Mouse (Mus musculus) testis, adult 2 months (tissue): Measurements from ENCODE around the gene Ppil2.

ENCODE experiments used
- CTCF ChIP-seq: fragments of 200-500 bp; IDR thresholded peaks from 2 replicates; pipeline ENCODE4 v1.5.1; 2012; ENCODE audit warnings: low read depth, mild to moderate bottlenecking, inconsistent platforms, low read length, moderate library complexity; ENCODE audit not compliant: control insufficient read depth, insufficient read depth, insufficient replicate concordance
- POLR2A ChIP-seq: fragments of 200-500 bp; IDR thresholded peaks from 2 replicates; pipeline ENCODE4 v1.6.1; 2012; ENCODE audit warnings: low read depth, mild to moderate bottlenecking, inconsistent platforms, low read length, moderate library complexity; ENCODE audit not compliant: control insufficient read depth

DNA sequence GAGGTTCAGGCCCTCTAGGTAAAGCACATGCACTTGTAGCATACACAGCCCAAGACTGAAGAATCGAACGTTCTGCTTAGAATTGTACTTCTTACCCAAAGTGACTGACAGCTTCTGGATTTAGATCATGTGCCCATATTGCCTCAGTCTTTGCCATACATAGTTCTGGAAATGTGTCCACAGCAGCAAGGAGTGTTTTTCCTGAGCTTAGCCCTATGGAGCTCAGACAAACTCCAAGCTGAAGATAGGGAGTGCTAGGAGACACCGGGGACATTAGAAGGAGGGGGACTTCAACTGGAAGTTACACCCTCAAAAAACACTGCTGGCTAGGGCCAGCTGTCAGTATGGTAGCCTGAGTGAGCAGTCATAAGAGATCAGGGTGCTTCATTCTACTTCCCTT lies 70.3 kb downstream of the Ppil2 start:
- TF ChIP-seq CTCF (no peak), POLR2A (no peak)
